ENCODE assay signal across 7 mouse cellular contexts in the genomic region with DNA sequence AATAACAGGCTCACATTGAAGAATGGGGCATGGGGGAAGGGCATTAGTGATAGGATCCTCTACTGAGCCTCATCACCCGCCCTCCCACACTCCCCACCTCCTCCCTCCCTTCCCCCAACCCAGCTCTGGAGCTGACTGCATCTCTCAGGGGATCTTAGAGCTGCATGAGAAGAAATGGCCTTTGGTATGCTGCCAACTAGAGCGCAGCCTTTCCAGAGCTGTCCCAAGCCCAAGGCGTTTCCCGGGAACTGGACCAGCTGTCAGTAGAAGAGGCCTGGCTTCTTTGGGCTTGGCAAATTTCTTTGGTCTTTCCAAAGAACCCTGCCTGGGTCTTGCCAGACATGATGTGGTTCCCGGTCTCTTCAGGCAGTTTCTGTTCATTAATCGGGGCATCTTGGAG. TPM values are rescaled to one million over a fixed set of nuclear protein-coding genes. Genes with fewer than 3 reads are reported as not detected.
A peak's percentile ranks its signal among the peaks of the same experiment; 100 is the strongest.
DNase-seq lines count a peak whose midpoint lies in the region; ATAC-seq lines count a peak whose summit lies in the region.

No protein-coding gene starts in this region.

- ATAC-seq in monocyte, adult 5-6 weeks (replicated peaks; ENCODE audit: insufficient number of reproducible peaks, low FRiP score, low TSS enrichment, poor library complexity, severe bottlenecking): no peak

- peak; percentile 45 to 79 for DNase-seq in adrenal gland, adult (ENCODE audit: inconsistent age in 2 of 2, low spot score in 1 of 2)
- peak; percentile 67 for DNase-seq in brain, adult 2 months (ENCODE audit: low read depth, low spot score)
- peak; percentile 62 to 79 for DNase-seq in gastrocnemius, adult 8-10 months (ENCODE audit: low spot score in 2 of 2)
- DNase-seq in kidney, adult 11 months: peak; percentile 49
- peak; percentile 49 to 66 for DNase-seq in left cerebral cortex, postnatal 14 days (ENCODE audit: low spot score in 2 of 2)
- DNase-seq in ovary, postnatal 36 days (ENCODE audit: low spot score): peak; percentile 47

- intact Hi-C loops in left cerebral cortex, postnatal 14 days (cut with DNase I): no loop called here

RNA-seq across cellular contexts. Expression of gene Gab1, which starts 42.3 kb away (rescaled TPM):
- 10 to 100 TPM in 3 of 4 experiments, 1 to 10 TPM in 1; 9.0 to 12.8 (median 11.5) TPM for total RNA-seq in gastrocnemius, adult 8-10 months (2022)
- total RNA-seq in left cerebral cortex, postnatal 14 days (2021): 10 to 100 TPM; 12.3 to 14.9 TPM
- 0.43 to 0.49 TPM in 2 of 3 replicates, not detected in the other for total RNA-seq in monocyte, adult 5-6 weeks (2017)
